Mouse (Mus musculus): ENCODE measurements around the gene Col19a1.

Gene Col19a1

GRCm38 (mm10) chr1:24230428-24230827, 356.8 kb downstream of the Col19a1 start:
- in situ Hi-C loops (cut with MboI, MseI), result no loop called here

DNA sequence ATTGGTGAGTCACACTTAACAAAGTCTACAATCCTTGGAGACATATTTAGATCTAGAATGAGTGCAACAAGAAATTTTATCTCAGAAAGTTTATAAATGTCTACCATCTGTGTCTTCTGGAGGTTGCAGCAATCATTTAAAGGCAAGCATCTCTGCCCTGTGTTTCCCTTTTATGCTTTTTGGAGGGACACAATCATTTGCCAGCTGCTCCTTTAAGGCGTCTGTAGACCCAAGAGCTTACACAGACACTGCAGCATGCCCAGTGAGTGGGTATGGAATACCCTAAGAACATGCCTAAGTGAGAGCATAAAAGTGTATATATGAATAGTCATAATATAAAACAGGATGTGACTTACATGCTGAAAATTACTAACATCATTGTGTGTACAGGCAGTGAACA, 357.7 kb downstream of the Col19a1 start:
- in situ Hi-C loops (cut with MboI, MseI), result no loop called here

- in situ Hi-C loops (cut with MboI, MseI), result no loop called here
Measured at GRCm38 (mm10) chr1:24226941-24227711, 360.1 kb downstream of the Col19a1 start.

DNA sequence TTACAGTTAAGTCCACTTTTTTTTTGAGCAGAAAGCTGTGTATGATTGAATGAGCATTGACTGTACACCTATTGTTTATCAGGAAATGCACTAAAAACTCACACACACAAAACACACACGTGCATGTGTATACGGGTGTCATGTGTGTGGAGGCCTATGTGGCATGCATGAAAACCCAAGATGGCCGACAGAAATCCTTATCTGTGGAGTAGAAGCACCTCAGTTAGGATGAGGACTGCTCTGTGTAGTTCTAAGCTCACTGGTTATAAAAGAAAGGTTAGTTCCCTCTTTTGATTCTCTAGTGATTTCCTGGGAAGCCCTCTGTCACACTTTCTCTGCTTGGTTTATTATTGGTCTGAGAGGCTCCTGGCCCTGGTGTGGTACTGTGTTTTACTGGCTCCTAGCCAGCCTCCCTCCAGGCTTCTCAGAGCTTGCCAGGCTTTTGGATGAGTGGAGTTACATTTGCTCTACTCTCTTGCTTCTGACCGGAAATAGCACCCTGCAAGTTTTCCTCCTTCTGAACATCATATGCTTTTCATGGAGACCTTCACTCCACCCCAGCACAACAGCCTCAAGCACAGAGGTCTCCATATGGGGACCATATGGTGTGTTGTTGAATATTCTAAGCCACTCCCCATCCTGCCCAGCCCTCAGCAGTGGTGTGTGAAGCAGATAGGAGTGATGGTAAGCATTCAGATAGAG, 361.3 kb downstream of the Col19a1 start:
- in situ Hi-C loops (cut with MboI, MseI), result no loop called here

DNA sequence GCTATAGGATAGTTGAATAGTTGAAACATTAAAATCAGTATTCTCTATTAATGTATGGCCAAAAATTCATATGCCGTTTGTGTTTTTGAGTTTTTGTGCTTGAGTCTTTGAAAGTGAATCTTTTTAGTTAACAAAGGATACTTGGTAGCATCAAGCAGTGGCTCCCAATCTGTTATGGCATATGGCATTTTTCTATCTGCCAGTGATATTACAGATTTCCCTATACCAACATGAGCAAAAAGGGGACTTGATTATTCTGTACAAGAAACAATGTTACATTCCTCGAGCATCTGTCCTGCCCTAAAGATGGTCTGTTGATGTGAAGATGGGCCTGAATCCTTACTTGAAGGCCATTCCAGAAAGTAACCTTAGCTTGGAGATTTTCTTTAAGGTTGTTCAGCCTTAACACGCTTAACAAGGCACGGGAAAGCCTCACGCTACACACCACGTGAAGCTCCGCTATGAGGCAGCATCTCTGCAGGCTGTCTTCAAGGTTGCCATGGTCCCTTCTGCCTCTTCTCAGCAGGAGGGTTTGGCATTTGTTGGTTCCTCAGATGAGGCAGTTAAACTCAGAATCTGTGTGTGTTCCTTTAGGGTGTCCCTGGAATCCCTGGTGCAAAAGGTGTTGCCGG, 364.2 kb downstream of the Col19a1 start:
- in situ Hi-C loops (cut with MboI, MseI), result no loop called here

DNA sequence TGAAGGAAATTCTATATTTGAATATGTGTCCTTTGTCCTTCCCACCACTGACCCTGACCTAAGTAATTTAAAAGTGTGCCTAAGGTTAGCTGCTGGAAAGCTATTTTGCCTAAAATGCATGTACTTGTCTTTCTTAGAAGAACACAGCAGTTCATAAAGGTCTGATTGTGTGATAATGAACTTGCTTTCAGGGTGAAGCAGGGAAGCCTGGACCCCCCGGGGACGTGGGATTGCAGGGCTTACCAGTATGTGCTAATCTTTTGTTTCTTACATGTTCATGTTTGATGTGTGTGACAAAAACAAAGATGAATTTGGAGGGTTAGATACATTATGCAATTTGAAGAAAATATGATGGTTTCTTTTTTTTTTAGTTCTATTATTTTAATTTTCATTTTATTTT, 365.0 kb downstream of the Col19a1 start:
- in situ Hi-C loops (cut with MboI, MseI), result no loop called here

GRCm38 (mm10) chr1:24219041-24219440, 368.2 kb downstream of the Col19a1 start:
- in situ Hi-C loops (cut with MboI, MseI), result no loop called here

All from T-helper 17 cell (primary cell).